In genomic region chr16:35938211-35939151, GRCm38 (mm10) we compare ENCODE assay signal across 8 mouse cellular contexts. TPM values are rescaled to one million over a fixed set of nuclear protein-coding genes. Genes with fewer than 3 reads are reported as not detected.
DNase-seq lines count a peak whose midpoint lies in the region; ATAC-seq and TF ChIP-seq lines count a peak whose summit lies in the region.

Gene Parp9, plus strand, starts transcription at chr16:35938470.
Gene Dtx3l, minus strand, starts transcription at chr16:35939151.

- peaks cover 6% of the 10 kb centered on the region for H3K79me2 ChIP-seq in CH12.LX (replicated peaks; ENCODE audit: control insufficient read depth, extremely low read depth, insufficient read depth, poor library complexity, severe bottlenecking)

- WGBS in forebrain, embryonic 11.5 days: 1% methylated on average over 52 of the region's 52 CpGs
- WGBS in heart, embryonic 16.5 days: 2% methylated on average over 52 of the region's 52 CpGs
- 1% methylated on average over 52 of the region's 52 CpGs for WGBS in neural tube, embryonic 13.5 days

- peak; percentile 14; the same call in 1 of the 2 replicates for TF ChIP-seq EP300 in CH12.LX (IDR thresholded peaks at IDR 0.05; ENCODE audit: low read length)

- H3K4me1 ChIP-seq in CH12.LX (ENCODE audit: control insufficient read depth in 1 of 2, insufficient read depth in 2 of 2): peaks cover 6 to 28% of the 10 kb centered on the region in 2 experiments
- no peaks in the 10 kb centered on the region; the same call in 1 of the 2 replicates for H3K4me1 ChIP-seq in forebrain, embryonic 11.5 days (replicated peaks; ENCODE audit: control insufficient read depth, insufficient read depth, low read length)
- H3K4me1 ChIP-seq in heart, embryonic 16.5 days (ENCODE audit: control insufficient read depth, insufficient read depth, low read length): peaks cover 4% of the 10 kb centered on the region; the same call in 1 of the 2 replicates
- peaks cover 13% of the 10 kb centered on the region for H3K4me1 ChIP-seq in neural tube, embryonic 13.5 days (replicated peaks)
- peaks cover 4% of the 10 kb centered on the region; the same call in 1 of the 2 replicates for H3K4me1 ChIP-seq in testis, adult 2 months (ENCODE audit: control insufficient read depth, insufficient read depth, low read length)

- TF ChIP-seq RAD21 in CH12.LX (IDR thresholded peaks at IDR 0.05; ENCODE audit: low read depth, low read length): no peak

- peak within 1 kb of the TSS; percentile 64 for H3K9ac ChIP-seq in CH12.LX (ENCODE audit: insufficient read depth, low read depth)
- H3K9ac ChIP-seq in forebrain, embryonic 11.5 days (ENCODE audit: low read length): peak within 1 kb of the TSS; percentile 75
- peak within 1 kb of the TSS; percentile 95 for H3K9ac ChIP-seq in heart, embryonic 16.5 days (ENCODE audit: low read length)
- H3K9ac ChIP-seq in neural tube, embryonic 13.5 days: peak within 1 kb of the TSS; percentile 74

- in situ Hi-C loops in CH12.LX (cut with MboI; ENCODE audit: low pct_ligation_motif_present, low pct_unique_long_range_greater_than_20kb, low sequenced_read_pairs): loop anchor here (5.0 to 10.0 kb wide), 2 partner anchors 66 to 194 kb away; partner anchors contain the start of gene Parp14

- dilution Hi-C loops in CH12.LX (cut with MboI; ENCODE audit: extremely low pct_ligation_motif_present, extremely low pct_unique_long_range_greater_than_20kb, low sequenced_read_pairs): no loop called here

- TF ChIP-seq CTCF in CH12.LX (conservative IDR thresholded peaks at IDR 0.05 in 1 of 2, IDR thresholded peaks at IDR 0.05 in 1 of 2; ENCODE audit: low read depth in 2 of 2, low read length in 2 of 2): no peak
- TF ChIP-seq CTCF in testis, adult 2 months (IDR thresholded peaks at IDR 0.05; ENCODE audit: control insufficient read depth, insufficient read depth, insufficient replicate concordance, low read depth, low read length): no peak

- H3K9me3 ChIP-seq in CH12.LX (replicated peaks; ENCODE audit: low read length): no peaks in the 10 kb centered on the region
- H3K9me3 ChIP-seq in forebrain, embryonic 11.5 days (ENCODE audit: control insufficient read depth, low read length): no peaks in the 10 kb centered on the region
- no peaks in the 10 kb centered on the region for H3K9me3 ChIP-seq in heart, embryonic 16.5 days (replicated peaks; ENCODE audit: control insufficient read depth, low read length)
- H3K9me3 ChIP-seq in neural tube, embryonic 13.5 days: no peaks in the 10 kb centered on the region

- peak within 1 kb of the TSS; percentile 95 for H3K4me2 ChIP-seq in CH12.LX (ENCODE audit: insufficient read depth, low read depth, poor library complexity, severe bottlenecking)
- H3K4me2 ChIP-seq in forebrain, embryonic 11.5 days (ENCODE audit: low read depth, low read length, severe bottlenecking): peak within 1 kb of the TSS; percentile 86
- H3K4me2 ChIP-seq in heart, embryonic 16.5 days (ENCODE audit: low read depth, low read length): peak within 1 kb of the TSS; percentile 97
- H3K4me2 ChIP-seq in neural tube, embryonic 13.5 days: peak within 1 kb of the TSS; percentile 89

- H3K36me3 ChIP-seq in CH12.LX (replicated peaks in 1 of 2; ENCODE audit: control insufficient read depth in 1 of 2, insufficient read depth in 1 of 2, low read length in 1 of 2): peaks cover 32 to 57% of the 10 kb centered on the region in 2 experiments
- no peaks in the 10 kb centered on the region for H3K36me3 ChIP-seq in forebrain, embryonic 11.5 days (ENCODE audit: control insufficient read depth, insufficient read depth, low read length)
- H3K36me3 ChIP-seq in heart, embryonic 16.5 days (ENCODE audit: control insufficient read depth, insufficient read depth): peaks cover 13% of the 10 kb centered on the region
- H3K36me3 ChIP-seq in neural tube, embryonic 13.5 days: no peaks in the 10 kb centered on the region
- H3K36me3 ChIP-seq in testis, adult 2 months (ENCODE audit: control insufficient read depth, insufficient read depth, low read length): no peaks in the 10 kb centered on the region

- H3K4me3 ChIP-seq in CH12.LX (replicated peaks in 1 of 3; ENCODE audit: low read depth in 2 of 3, low read length in 2 of 3, poor library complexity in 1 of 3): peak within 1 kb of the TSS; percentile 68 to 100 (median 69)
- peak within 1 kb of the TSS; percentile 56 for H3K4me3 ChIP-seq in forebrain, embryonic 11.5 days (ENCODE audit: low read depth, low read length)
- H3K4me3 ChIP-seq in heart, embryonic 16.5 days (ENCODE audit: low read length): peak within 1 kb of the TSS; percentile 91
- H3K4me3 ChIP-seq in neural tube, embryonic 13.5 days: peak within 1 kb of the TSS; percentile 56
- H3K4me3 ChIP-seq in testis, adult 2 months (ENCODE audit: control insufficient read depth, low read depth, low read length): peak within 1 kb of the TSS; percentile 69

- TF ChIP-seq POLR2A in CH12.LX (IDR thresholded peaks at IDR 0.05; ENCODE audit: low read depth, low read length): peak; percentile 63; the same call in 1 of the 2 replicates
- TF ChIP-seq POLR2A in testis, adult 2 months (IDR thresholded peaks at IDR 0.05; ENCODE audit: control insufficient read depth, low read depth, low read length): peak; percentile 27; the same call in 1 of the 2 replicates

- H3K27me3 ChIP-seq in CH12.LX (replicated peaks): no peaks in the 10 kb centered on the region
- no peaks in the 10 kb centered on the region; the same call in 1 of the 2 replicates for H3K27me3 ChIP-seq in forebrain, embryonic 11.5 days (ENCODE audit: control insufficient read depth, insufficient read depth, low read length)
- no peaks in the 10 kb centered on the region for H3K27me3 ChIP-seq in heart, embryonic 16.5 days (ENCODE audit: control insufficient read depth, insufficient read depth, low read length)
- peaks cover 14% of the 10 kb centered on the region for H3K27me3 ChIP-seq in neural tube, embryonic 13.5 days
- no peaks in the 10 kb centered on the region for H3K27me3 ChIP-seq in testis, adult 2 months (ENCODE audit: control insufficient read depth, insufficient read depth, low read length)

- H3K27ac ChIP-seq in CH12.LX (ENCODE audit: insufficient read depth, low read depth): peak within 1 kb of the TSS; percentile 55
- no peak within 1 kb of the TSS for H3K27ac ChIP-seq in forebrain, embryonic 11.5 days (ENCODE audit: low read depth, low read length)
- H3K27ac ChIP-seq in heart, embryonic 16.5 days (ENCODE audit: low read length): peak within 1 kb of the TSS; percentile 85
- H3K27ac ChIP-seq in neural tube, embryonic 13.5 days (replicated peaks): no peak within 1 kb of the TSS
- no peak within 1 kb of the TSS for H3K27ac ChIP-seq in testis, adult 2 months (ENCODE audit: control insufficient read depth, insufficient read depth, low read depth, low read length)

- ATAC-seq in forebrain, embryonic 11.5 days (replicated peaks; ENCODE audit: low FRiP score): peak; percentile 53
- peak; percentile 53 for ATAC-seq in heart, embryonic 16.5 days (replicated peaks; ENCODE audit: extremely low read depth, insufficient read depth, low FRiP score)
- peak; percentile 68 for ATAC-seq in neural tube, embryonic 13.5 days (ENCODE audit: low read depth)

- DNase-seq in CH12.LX (ENCODE audit: extremely low read depth): peak; percentile 86
- DNase-seq in c-Kit-positive CD71-negative TER-119-negative erythroid progenitor cells, embryonic 14.5 days (ENCODE audit: low read depth): peak; percentile 62
- DNase-seq in forebrain, embryonic 11.5 days (ENCODE audit: low spot score): peak; percentile 71
- DNase-seq in kidney, postnatal 25 days: peak; percentile 58 to 74
- DNase-seq in lung, adult 18-20 months: peak; percentile 76 to 78

TF ChIP-seq in CH12.LX, 34 proteins besides CTCF, POLR2A, EP300 and RAD21 (continues in another document):
- no peak for TF ChIP-seq KAT2A (IDR thresholded peaks at IDR 0.05; ENCODE audit: insufficient replicate concordance, low read length)
- TF ChIP-seq JUN (IDR thresholded peaks at IDR 0.05; ENCODE audit: insufficient read depth, low read depth, low read length): no peak
- TF ChIP-seq TBP (conservative IDR thresholded peaks at IDR 0.05; ENCODE audit: low read depth, low read length): peak; percentile 68
- TF ChIP-seq ETS1 (conservative IDR thresholded peaks at IDR 0.05; ENCODE audit: low read depth, low read length): peak; percentile 30; the same call in 1 of the 2 replicates
- TF ChIP-seq PAX5 (IDR thresholded peaks at IDR 0.05; ENCODE audit: low read length): no peak
- TF ChIP-seq BHLHE40 (IDR thresholded peaks at IDR 0.05; ENCODE audit: low read depth, low read length): peak; percentile 60; the same call in 1 of the 2 replicates
- TF ChIP-seq POLR2AphosphoS2 (IDR thresholded peaks at IDR 0.05; ENCODE audit: low read depth, low read length): no peak
- TF ChIP-seq MAFK (IDR thresholded peaks at IDR 0.05; ENCODE audit: insufficient replicate concordance, low read length): no peak
- TF ChIP-seq MYC (IDR thresholded peaks at IDR 0.05; ENCODE audit: low read depth, low read length): peak; percentile 48; the same call in 1 of the 2 replicates
- peak; percentile 62; the same call in 1 of the 2 replicates for TF ChIP-seq TCF12 (IDR thresholded peaks at IDR 0.05; ENCODE audit: low read depth, low read length)
- TF ChIP-seq ZC3H11A (IDR thresholded peaks at IDR 0.05; ENCODE audit: low read depth, low read length): no peak
- peak; percentile 47 for TF ChIP-seq SIN3A (IDR thresholded peaks at IDR 0.05; ENCODE audit: low read length)
- no peak for TF ChIP-seq ZKSCAN1 (IDR thresholded peaks at IDR 0.05; ENCODE audit: borderline replicate concordance, low read depth, low read length)
- TF ChIP-seq MEF2A (IDR thresholded peaks at IDR 0.05; ENCODE audit: borderline replicate concordance, low read depth, low read length): no peak; the same call in 1 of the 2 replicates
- TF ChIP-seq HCFC1 (IDR thresholded peaks at IDR 0.05; ENCODE audit: low read depth, low read length): no peak

RNA-seq across cellular contexts. Expression of gene Parp9, which starts in this region (rescaled TPM):
- total RNA-seq in CH12.LX (2012; rRNA removed): 26.1 and 30.3 TPM in 2 replicates
- 53.1 and 56.9 TPM in 2 replicates for total RNA-seq in CH12.LX (2014; rRNA removed)
- polyA plus RNA-seq in CH12.LX (2012; ENCODE audit: insufficient read length, low read depth): 33.2 and 34.3 TPM in 2 replicates
- 3.9 and 4.2 TPM in 2 replicates for polyA plus RNA-seq in forebrain, embryonic 11.5 days (2014; fragmentation: Nextera tagmentation; extraction: Ambion mirVana)
- 11.0 and 15.4 TPM in 2 replicates for polyA plus RNA-seq in heart, embryonic 16.5 days (2015; fragmentation: Nextera tagmentation; extraction: Ambion mirVana)
- 2.3 and 2.4 TPM in 2 replicates for polyA plus RNA-seq in neural tube, embryonic 13.5 days (2015; fragmentation: Nextera tagmentation; extraction: Ambion mirVana)
- 0.38 and 0.60 TPM in 2 replicates for polyA plus RNA-seq in testis, adult 2 months (2012; rRNA removed)

RNA-seq across cellular contexts. Expression of gene Dtx3l, which starts in this region (rescaled TPM):
- total RNA-seq in CH12.LX (2012; rRNA removed) (10.7 and 14.4 TPM in 2 replicates), CH12.LX (2014; rRNA removed) (20.4 and 21.1 TPM in 2 replicates)
- polyA plus RNA-seq in CH12.LX (2012; ENCODE audit: insufficient read length, low read depth): 12.8 and 17.4 TPM in 2 replicates
- polyA plus RNA-seq in forebrain, embryonic 11.5 days (2014; fragmentation: Nextera tagmentation; extraction: Ambion mirVana): 5.7 and 6.2 TPM in 2 replicates
- 7.7 and 9.4 TPM in 2 replicates for polyA plus RNA-seq in heart, embryonic 16.5 days (2015; fragmentation: Nextera tagmentation; extraction: Ambion mirVana)
- polyA plus RNA-seq in neural tube, embryonic 13.5 days (2015; fragmentation: Nextera tagmentation; extraction: Ambion mirVana): 1.2 and 1.4 TPM in 2 replicates
- 0.44 and 0.59 TPM in 2 replicates for polyA plus RNA-seq in testis, adult 2 months (2012; rRNA removed)

Comparison
In these comparisons a context has a peak if more than half of its experiments do, and no peak if none do; other contexts are left out.
1. H3K27ac ChIP-seq: peak in CH12.LX (single experiment) and heart, embryonic 16.5 days (single experiment); none in forebrain, embryonic 11.5 days (single experiment), neural tube, embryonic 13.5 days (single experiment) and testis, adult 2 months (single experiment).
2. Peak in every context shown above with its lines, with median percentiles within 50 percentile points of each other: DNase-seq, H3K4me2 ChIP-seq, H3K4me3 ChIP-seq, H3K9ac ChIP-seq and ATAC-seq.